Mouse (Mus musculus): ENCODE measurements around the gene Rufy2.

DNA sequence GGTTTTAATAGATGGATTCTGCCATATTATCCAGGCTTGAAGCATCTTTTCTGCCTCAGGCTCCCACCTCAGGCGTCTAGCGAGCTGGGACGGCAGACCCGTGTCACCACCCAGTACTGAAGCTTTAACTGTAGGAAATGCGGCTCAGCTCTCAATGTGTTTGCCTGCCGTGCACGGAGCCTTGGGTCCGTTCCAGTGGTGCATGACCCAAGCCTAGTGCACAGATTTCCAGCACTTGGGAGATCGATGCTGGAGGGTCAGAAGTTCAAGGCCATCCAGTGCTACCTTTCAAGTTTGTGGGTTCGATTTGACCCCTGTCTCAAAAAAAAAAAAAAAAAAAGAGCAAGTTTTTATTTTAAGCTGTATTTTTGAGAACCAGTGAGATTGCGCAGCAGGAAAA, 14.2 kb upstream of the Rufy2 start:
- TF ChIP-seq POLR2A (IDR thresholded peaks at IDR 0.05; ENCODE audit: insufficient read length, low read depth) (no peak), MAX (IDR thresholded peaks at IDR 0.05; ENCODE audit: low read depth) (no peak), POLR2AphosphoS2 (IDR thresholded peaks at IDR 0.05; ENCODE audit: insufficient read length, low read depth) (no peak), USF1 (IDR thresholded peaks at IDR 0.05; ENCODE audit: low read depth) (no peak), TCF12 (IDR thresholded peaks at IDR 0.05; ENCODE audit: insufficient read depth, poor library complexity, severe bottlenecking) (no peak), MYOD1 (IDR thresholded peaks at IDR 0.05; ENCODE audit: control insufficient read depth in 1 of 3, insufficient read length in 2 of 3, low read depth in 2 of 3) (no peak), CEBPB (IDR thresholded peaks at IDR 0.05; ENCODE audit: insufficient read depth, poor library complexity, severe bottlenecking) (no peak), MYOG (IDR thresholded peaks at IDR 0.05; ENCODE audit: control insufficient read depth in 1 of 3, insufficient read depth in 1 of 3, insufficient read length in 2 of 3, low read depth in 2 of 3) (no peak), TCF3 (IDR thresholded peaks at IDR 0.05; ENCODE audit: insufficient read length, low read depth) (no peak), E2F4 (IDR thresholded peaks at IDR 0.05; ENCODE audit: insufficient read depth) (no peak)
